9 mouse cellular contexts compared by ENCODE assay signal in the genomic region with DNA sequence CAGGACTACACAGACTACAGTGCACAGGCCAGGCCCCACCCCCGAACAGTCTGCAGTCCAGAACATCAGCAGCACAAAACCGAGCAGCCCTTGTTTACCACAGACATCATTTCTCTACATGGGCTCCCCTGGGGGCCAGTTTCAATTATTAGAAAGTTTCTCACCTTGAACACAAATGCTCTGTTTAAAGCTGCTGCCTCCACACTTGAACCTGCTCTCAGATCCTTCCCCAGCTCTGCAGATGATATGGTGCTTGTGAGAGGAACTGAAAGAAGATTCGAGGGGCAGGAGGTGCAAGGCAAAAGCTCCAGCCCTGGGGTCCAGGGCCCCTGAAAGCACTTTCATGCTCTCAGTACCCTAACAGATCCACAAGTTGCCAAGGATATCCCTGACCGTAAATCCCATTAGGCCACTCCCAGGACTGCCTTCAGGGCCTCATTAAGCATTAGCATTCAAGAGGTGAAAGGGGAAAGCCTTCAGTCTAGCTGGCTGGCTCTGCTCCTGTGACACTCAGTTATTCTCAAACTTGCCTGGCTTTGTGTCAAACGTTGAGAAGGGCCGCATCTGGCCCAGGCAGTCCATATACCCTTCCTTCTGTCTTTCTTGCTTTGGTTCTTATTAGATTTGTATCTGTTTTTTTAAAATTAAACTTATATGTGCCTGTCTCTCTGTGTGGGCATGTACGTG. TPM values are rescaled to one million over a fixed set of nuclear protein-coding genes. Genes with fewer than 3 reads are reported as not detected.
DNase-seq lines count a peak whose midpoint lies in the region; ATAC-seq and TF ChIP-seq lines count a peak whose summit lies in the region.
"Had no signal": no experiment of that assay in that cellular context is flagged by ENCODE, and none has a peak within 500 bp of the region (broad histone marks: within the 10 kb centered on the region; RNA-seq: fewer than 3 reads in every experiment).

No protein-coding gene starts in this region.

- DNase-seq in liver, postnatal 0 days, result no peak
- DNase-seq in liver, embryonic 11.5 days (ENCODE audit: low spot score), result no peak
- DNase-seq in embryonic facial prominence, embryonic 10.5 days (ENCODE audit: low spot score), result no peak
- DNase-seq in cerebellum, adult 11 months, result no peak
- no peak for DNase-seq in layer of hippocampus, postnatal 10 days (ENCODE audit: low spot score in 2 of 2)
- DNase-seq: right cerebral cortex, adult 18-20 months had no signal

- no peak overlapping the region for H3K9ac ChIP-seq in liver, postnatal 0 days (replicated peaks)
- no peak overlapping the region for H3K9ac ChIP-seq in liver, embryonic 11.5 days (ENCODE audit: low read depth, low read length)
- no peak overlapping the region for H3K9ac ChIP-seq in kidney, embryonic 16.5 days (replicated peaks; ENCODE audit: low read length)

- no peak for TF ChIP-seq CTCF in liver, postnatal 0 days (IDR thresholded peaks at IDR 0.05; ENCODE audit: low read depth)

- TF ChIP-seq EP300 in liver, postnatal 0 days (IDR thresholded peaks at IDR 0.05; ENCODE audit: low read depth), result no peak

- H3K9me3 ChIP-seq in liver, postnatal 0 days (ENCODE audit: low read length), result no peaks in the 10 kb centered on the region
- no peaks in the 10 kb centered on the region for H3K9me3 ChIP-seq in liver, embryonic 11.5 days (ENCODE audit: control insufficient read depth, low read length)
- no peaks in the 10 kb centered on the region for H3K9me3 ChIP-seq in embryonic facial prominence, embryonic 10.5 days
- no peaks in the 10 kb centered on the region for H3K9me3 ChIP-seq in kidney, embryonic 16.5 days (ENCODE audit: low read length)

- no peak for ATAC-seq in liver, postnatal 0 days
- ATAC-seq in liver, embryonic 11.5 days (replicated peaks; ENCODE audit: low FRiP score), result no peak
- ATAC-seq in kidney, embryonic 16.5 days (ENCODE audit: low FRiP score, low TSS enrichment), result peak; percentile 43; the same call in 1 of the 2 replicates
- peak; percentile 14; the same call in 1 of the 2 replicates for ATAC-seq in neutrophil, adult 5-6 weeks (ENCODE audit: extremely low read depth, insufficient number of reproducible peaks, low FRiP score, poor library complexity, severe bottlenecking)

- H3K27me3 ChIP-seq in liver, postnatal 0 days (ENCODE audit: insufficient read depth, low read length), result no peaks in the 10 kb centered on the region
- H3K27me3 ChIP-seq in liver, embryonic 11.5 days (replicated peaks; ENCODE audit: control insufficient read depth, insufficient read depth, low read length), result no peaks in the 10 kb centered on the region
- no peaks in the 10 kb centered on the region for H3K27me3 ChIP-seq in embryonic facial prominence, embryonic 10.5 days (replicated peaks; ENCODE audit: low read depth, poor library complexity, severe bottlenecking)
- no peaks in the 10 kb centered on the region for H3K27me3 ChIP-seq in kidney, embryonic 16.5 days (ENCODE audit: insufficient read depth, low read length)

- H3K27ac ChIP-seq in liver, postnatal 0 days (ENCODE audit: low read depth), result 0 out of 2 replicates have a peak overlapping the region, but pooled peaks have one; percentile 23
- H3K27ac ChIP-seq in liver, embryonic 11.5 days (ENCODE audit: low read depth, low read length), result no peak overlapping the region
- H3K27ac ChIP-seq in embryonic facial prominence, embryonic 10.5 days (replicated peaks), result peak overlapping the region; percentile 27; the same call in 1 of the 2 replicates
- no peak overlapping the region for H3K27ac ChIP-seq in kidney, embryonic 16.5 days (ENCODE audit: low read length)
- H3K27ac ChIP-seq: macrophage had no signal

- no peak overlapping the region for H3K4me3 ChIP-seq in liver, postnatal 0 days (ENCODE audit: low read depth, low read length)
- no peak overlapping the region for H3K4me3 ChIP-seq in liver, embryonic 11.5 days (ENCODE audit: low read depth, low read length)
- H3K4me3 ChIP-seq in embryonic facial prominence, embryonic 10.5 days, result no peak overlapping the region
- no peak overlapping the region for H3K4me3 ChIP-seq in kidney, embryonic 16.5 days (ENCODE audit: low read length)

- H3K4me1 ChIP-seq in liver, postnatal 0 days (ENCODE audit: insufficient read depth), result peaks cover 34% of the 10 kb centered on the region
- H3K4me1 ChIP-seq in liver, embryonic 11.5 days (replicated peaks; ENCODE audit: control insufficient read depth, insufficient read depth, low read length), result peaks cover 29% of the 10 kb centered on the region
- H3K4me1 ChIP-seq in embryonic facial prominence, embryonic 10.5 days, result peaks cover 76% of the 10 kb centered on the region
- peaks cover 20% of the 10 kb centered on the region for H3K4me1 ChIP-seq in kidney, embryonic 16.5 days (ENCODE audit: insufficient read depth, low read length)

- no peak overlapping the region for H3K4me2 ChIP-seq in liver, postnatal 0 days (ENCODE audit: low read depth, low read length)
- H3K4me2 ChIP-seq in liver, embryonic 11.5 days, result no peak overlapping the region
- H3K4me2 ChIP-seq in kidney, embryonic 16.5 days (replicated peaks; ENCODE audit: low read depth, low read length), result no peak overlapping the region

- 63% methylated on average over 7 of the region's 7 CpGs for WGBS in liver, postnatal 0 days (ENCODE audit: insufficient replicate concordance)
- 68% methylated on average over 7 of the region's 7 CpGs for WGBS in liver, embryonic 11.5 days
- 48% methylated on average over 7 of the region's 7 CpGs for WGBS in embryonic facial prominence, embryonic 10.5 days
- 40% methylated on average over 7 of the region's 7 CpGs for WGBS in kidney, embryonic 16.5 days

- H3K36me3 ChIP-seq in liver, postnatal 0 days (replicated peaks; ENCODE audit: insufficient read depth, low read length), result no peaks in the 10 kb centered on the region
- H3K36me3 ChIP-seq in liver, embryonic 11.5 days (ENCODE audit: control insufficient read depth, insufficient read depth, low read length), result no peaks in the 10 kb centered on the region
- peaks cover 6% of the 10 kb centered on the region for H3K36me3 ChIP-seq in embryonic facial prominence, embryonic 10.5 days (replicated peaks)
- H3K36me3 ChIP-seq in kidney, embryonic 16.5 days (ENCODE audit: insufficient read depth, low read length), result no peaks in the 10 kb centered on the region

RNA-seq across cellular contexts. Expression of a gene that starts 13.5 kb away (rescaled TPM):
- 1.5 and 1.6 TPM in 2 replicates for polyA plus RNA-seq in liver, postnatal 0 days (2015; fragmentation: Nextera tagmentation; extraction: Ambion mirVana)
- polyA plus RNA-seq in liver, embryonic 11.5 days (2014; fragmentation: Nextera tagmentation; extraction: Ambion mirVana), result 6.2 and 8.3 TPM in 2 replicates
- polyA plus RNA-seq in embryonic facial prominence, embryonic 10.5 days (2016; fragmentation: Nextera tagmentation; extraction: Ambion mirVana), result 7.5 and 8.1 TPM in 2 replicates
- 7.0 and 7.9 TPM in 2 replicates for polyA plus RNA-seq in kidney, embryonic 16.5 days (2015; fragmentation: Nextera tagmentation; extraction: Ambion mirVana)
- 15.7 and 19.0 TPM in 2 replicates for total RNA-seq in neutrophil, adult 5-6 weeks (2017)
- 10 to 100 TPM; 27.9 to 29.9 TPM for total RNA-seq in layer of hippocampus, postnatal 10 days (2021)

Comparison
In these comparisons a context has a peak if more than half of its experiments do, and no peak if none do; other contexts are left out.
1. H3K27ac ChIP-seq: peak in liver, postnatal 0 days (single experiment) and embryonic facial prominence, embryonic 10.5 days (single experiment); none in liver, embryonic 11.5 days (single experiment) and kidney, embryonic 16.5 days (single experiment).
2. ATAC-seq: peak in kidney, embryonic 16.5 days (single experiment) and neutrophil, adult 5-6 weeks (single experiment); none in liver, postnatal 0 days (single experiment) and liver, embryonic 11.5 days (single experiment).